Mouse (Mus musculus) layer of hippocampus, adult 9-11 months (tissue): ENCODE measurements around the gene Gm20816.
"Not testable (repeated sequence)": the region's sequence is repeated elsewhere in the genome, so short reads cannot be mapped to it uniquely, and the experiment has no call there.

Experiments
- DNase-seq: peaks from one replicate; pipeline ENCODE4 v3.0.0; 2022

The Gm20816 gene

DNA sequence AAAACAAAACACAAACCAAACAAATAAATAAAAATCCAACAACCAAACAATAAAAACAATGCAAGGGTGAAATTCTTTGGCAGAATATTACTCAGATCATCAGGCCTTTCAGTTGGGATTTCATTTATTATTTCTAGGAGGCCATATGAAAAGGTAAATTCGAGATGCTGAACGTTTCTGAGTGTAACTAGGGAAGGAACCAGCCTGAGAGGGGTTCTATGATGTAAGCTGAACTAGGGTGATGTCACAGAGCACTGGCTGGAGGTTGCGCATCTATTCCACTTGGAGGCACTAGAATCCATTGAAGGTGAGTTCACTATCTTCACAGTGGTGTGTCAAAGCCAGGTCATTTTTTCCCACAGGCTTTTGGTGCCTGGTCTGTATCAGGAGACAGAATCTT, at the start of gene Gm20816:
Gene Gm20816, plus strand, starts transcription at position 301 of the 400 bp plus-strand sequence.
- DNase-seq, result not testable (repeated sequence)
